Mouse (Mus musculus): ENCODE measurements at regions not wholly inside any gene's neighbourhood (a gene's known extent, or its start where the extent isn't known, plus 50 kb on each side); places are given as distances from the start of the nearest gene placed in this dataset.
A peak's percentile ranks its signal among the peaks of the same experiment; 100 is the strongest.

DNA sequence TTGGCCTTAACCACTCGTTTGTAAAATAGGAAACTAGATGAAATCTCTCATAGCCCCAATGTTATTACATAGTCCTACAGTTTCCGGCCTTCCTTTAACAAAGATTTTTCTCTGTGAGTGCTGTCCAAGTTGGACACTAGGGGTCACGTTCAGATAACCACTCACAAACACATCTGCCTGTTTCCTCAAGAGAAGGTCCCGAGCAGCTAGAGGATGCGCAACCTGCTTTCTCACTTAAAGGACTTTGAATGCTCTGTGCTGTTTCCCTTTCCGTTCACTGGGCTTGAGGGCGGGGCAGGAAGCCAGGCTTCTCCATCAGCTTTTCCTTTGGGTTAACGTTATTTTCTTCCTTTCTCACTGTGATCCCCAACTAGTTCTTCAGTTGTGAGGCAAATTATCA, 58.1 kb upstream of the Zfp366 start:
- TF ChIP-seq ZNF384 (IDR thresholded peaks at IDR 0.05; ENCODE audit: low read depth, low read length) (no peak), POLR2AphosphoS2 (IDR thresholded peaks at IDR 0.05; ENCODE audit: low read depth, low read length) (no peak), USF1 (IDR thresholded peaks at IDR 0.05; ENCODE audit: low read depth, low read length) (no peak), RAD21 (IDR thresholded peaks at IDR 0.05; ENCODE audit: low read depth, low read length) (peak; percentile 9; the same call in 1 of the 2 replicates), KAT2A (IDR thresholded peaks at IDR 0.05; ENCODE audit: insufficient replicate concordance, low read length) (no peak), IRF4 (IDR thresholded peaks at IDR 0.05; ENCODE audit: low read depth, low read length) (no peak), CTCF (conservative IDR thresholded peaks at IDR 0.05 in 1 of 2, IDR thresholded peaks at IDR 0.05 in 1 of 2; ENCODE audit: low read depth in 2 of 2, low read length in 2 of 2) (0 out of 4 replicates have a peak, but pooled peaks of 1 of the 2 experiments have one; percentile 12)
- dilution Hi-C loops (cut with MboI; ENCODE audit: extremely low pct_ligation_motif_present, extremely low pct_unique_long_range_greater_than_20kb, low sequenced_read_pairs) = no loop called here
- Histone ChIP-seq H3K9me3 (replicated peaks; ENCODE audit: low read length) (peaks cover 4% of the 10 kb centered on the region), H3K79me2 (replicated peaks; ENCODE audit: control insufficient read depth, extremely low read depth, insufficient read depth, poor library complexity, severe bottlenecking) (no peaks in the 10 kb centered on the region), H3K36me3 (replicated peaks in 1 of 2; ENCODE audit: control insufficient read depth in 1 of 2, insufficient read depth in 1 of 2, low read length in 1 of 2) (no peaks in the 10 kb centered on the region), H3K4me2 (ENCODE audit: insufficient read depth, low read depth, poor library complexity, severe bottlenecking) (no peak overlapping the region), H3K4me3 (replicated peaks in 1 of 3; ENCODE audit: low read depth in 2 of 3, low read length in 2 of 3, poor library complexity in 1 of 3) (no peak overlapping the region), H3K9ac (ENCODE audit: insufficient read depth, low read depth) (no peak overlapping the region), H3K4me1 (ENCODE audit: control insufficient read depth in 1 of 2, insufficient read depth in 2 of 2) (0 out of 4 replicates have a peak, but pooled peaks cover 0 to 4% of the 10 kb centered on the region in 2 experiments), H3K27ac (ENCODE audit: insufficient read depth, low read depth) (no peak overlapping the region), H3K27me3 (replicated peaks) (peaks cover 3% of the 10 kb centered on the region)
- DNase-seq (ENCODE audit: extremely low read depth) = no peak
- in situ Hi-C loops (cut with MboI; ENCODE audit: low pct_ligation_motif_present, low pct_unique_long_range_greater_than_20kb, low sequenced_read_pairs) = no loop called here

- peaks cover 0 to 9% of the 10 kb centered on the region in 2 experiments; a peak in 1 of 4 replicates for H3K4me1 ChIP-seq (ENCODE audit: control insufficient read depth in 1 of 2, insufficient read depth in 2 of 2)
- no peak overlapping the region for H3K9ac ChIP-seq (ENCODE audit: insufficient read depth, low read depth)
- no peak overlapping the region for H3K4me2 ChIP-seq (ENCODE audit: insufficient read depth, low read depth, poor library complexity, severe bottlenecking)
- peak; percentile 21 to 76; a peak in 2 of 4 replicates for TF ChIP-seq CTCF (conservative IDR thresholded peaks at IDR 0.05 in 1 of 2, IDR thresholded peaks at IDR 0.05 in 1 of 2; ENCODE audit: low read depth in 2 of 2, low read length in 2 of 2)
- TF ChIP-seq ZKSCAN1 (IDR thresholded peaks at IDR 0.05; ENCODE audit: borderline replicate concordance, low read depth, low read length) = no peak
- peak; percentile 66 for TF ChIP-seq RAD21 (IDR thresholded peaks at IDR 0.05; ENCODE audit: low read depth, low read length)
- TF ChIP-seq MYC (IDR thresholded peaks at IDR 0.05; ENCODE audit: low read depth, low read length) = peak; percentile 96
- peak; percentile 71 for TF ChIP-seq SMC3 (IDR thresholded peaks at IDR 0.05; ENCODE audit: low read depth, low read length)
- no peak for TF ChIP-seq NELFE (IDR thresholded peaks at IDR 0.05; ENCODE audit: low read depth, low read length)
- TF ChIP-seq MAX (IDR thresholded peaks at IDR 0.05; ENCODE audit: low read length) = peak; percentile 31; the same call in 1 of the 2 replicates
- no peak for TF ChIP-seq ETS1 (conservative IDR thresholded peaks at IDR 0.05; ENCODE audit: low read depth, low read length)
- peak; percentile 54 for TF ChIP-seq ZC3H11A (IDR thresholded peaks at IDR 0.05; ENCODE audit: low read depth, low read length)
- no peak for TF ChIP-seq USF1 (IDR thresholded peaks at IDR 0.05; ENCODE audit: low read depth, low read length)
- H3K9me3 ChIP-seq (replicated peaks; ENCODE audit: low read length) = peaks cover 4% of the 10 kb centered on the region
- H3K4me3 ChIP-seq (replicated peaks in 1 of 3; ENCODE audit: low read depth in 2 of 3, low read length in 2 of 3, poor library complexity in 1 of 3) = no peak overlapping the region
- DNase-seq (ENCODE audit: extremely low read depth) = peak; percentile 27
- H3K36me3 ChIP-seq (replicated peaks in 1 of 2; ENCODE audit: control insufficient read depth in 1 of 2, insufficient read depth in 1 of 2, low read length in 1 of 2) = no peaks in the 10 kb centered on the region
- dilution Hi-C loops (cut with MboI; ENCODE audit: extremely low pct_ligation_motif_present, extremely low pct_unique_long_range_greater_than_20kb, low sequenced_read_pairs) = no loop called here
- peaks cover 3% of the 10 kb centered on the region for H3K27me3 ChIP-seq (replicated peaks)
- in situ Hi-C loops (cut with MboI; ENCODE audit: low pct_ligation_motif_present, low pct_unique_long_range_greater_than_20kb, low sequenced_read_pairs) = no loop called here
- H3K27ac ChIP-seq (ENCODE audit: insufficient read depth, low read depth) = no peak overlapping the region
- H3K79me2 ChIP-seq (replicated peaks; ENCODE audit: control insufficient read depth, extremely low read depth, insufficient read depth, poor library complexity, severe bottlenecking) = no peaks in the 10 kb centered on the region
These were observed 58.7 kb upstream of the Zfp366 start for GRCm38 (mm10) chr13:99125946-99126345.
